In the genomic region with DNA sequence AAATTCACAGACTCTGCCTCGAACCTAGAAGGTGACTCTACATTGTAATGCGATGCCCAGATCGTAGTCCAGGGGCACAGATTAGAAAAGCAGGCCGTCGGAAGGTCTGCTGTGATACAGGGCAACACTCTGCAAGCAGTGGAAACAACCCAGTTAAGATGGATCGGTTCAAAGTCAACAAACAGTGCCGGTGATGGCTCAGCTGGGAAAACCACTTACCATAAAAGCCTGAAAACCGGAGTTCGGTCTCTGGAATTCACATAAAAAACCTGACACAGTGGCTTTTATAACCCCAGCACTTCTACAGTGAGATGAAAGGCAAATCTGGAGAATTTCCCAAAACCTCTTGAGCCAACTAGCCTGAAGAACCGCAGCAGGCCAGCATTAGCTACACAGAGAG, we compare ENCODE assay signal across 28 mouse cellular contexts.
DNase-seq lines count a peak whose midpoint lies in the region; ATAC-seq lines count a peak whose summit lies in the region.
"Had no signal": no experiment of that assay in that cellular context is flagged by ENCODE, and none has a peak within 500 bp of the region (broad histone marks: within the 10 kb centered on the region; RNA-seq: fewer than 3 reads in every experiment).

No protein-coding gene starts in this region.

- WGBS in heart, embryonic 11.5 days (ENCODE audit: insufficient replicate concordance), result 65% methylated on average over 10 of the region's 10 CpGs
- WGBS in neural tube, embryonic 11.5 days, result 48% methylated on average over 10 of the region's 10 CpGs
- WGBS in neural tube, embryonic 15.5 days, result 46% methylated on average over 10 of the region's 10 CpGs
- WGBS in limb, embryonic 13.5 days, result 11% methylated on average over 10 of the region's 10 CpGs

- no peak overlapping the region for H3K4me3 ChIP-seq in heart, embryonic 11.5 days (ENCODE audit: low read depth, low read length)
- no peak overlapping the region for H3K4me3 ChIP-seq in neural tube, embryonic 11.5 days (ENCODE audit: low read depth, low read length)
- no peak overlapping the region for H3K4me3 ChIP-seq in neural tube, embryonic 15.5 days (replicated peaks)
- no peak overlapping the region for H3K4me3 ChIP-seq in limb, embryonic 13.5 days
- H3K4me3 ChIP-seq: embryonic facial prominence, embryonic 15.5 days; forebrain, embryonic 12.5 days; heart, adult 2 months; heart, embryonic 13.5 days; layer of hippocampus, adult 2 months; left cerebral cortex, adult 2 months; midbrain, embryonic 10.5 days; midbrain, embryonic 15.5 days had no signal

- H3K4me2 ChIP-seq in heart, embryonic 11.5 days, result no peak overlapping the region
- H3K4me2 ChIP-seq in neural tube, embryonic 11.5 days (ENCODE audit: low read depth), result no peak overlapping the region
- H3K4me2 ChIP-seq in neural tube, embryonic 15.5 days, result no peak overlapping the region
- H3K4me2 ChIP-seq in limb, embryonic 13.5 days (replicated peaks), result peak overlapping the region; percentile 25
- H3K4me2 ChIP-seq: embryonic facial prominence, embryonic 15.5 days; forebrain, embryonic 12.5 days; heart, embryonic 13.5 days; hindbrain, embryonic 14.5 days; liver, embryonic 11.5 days; midbrain, embryonic 15.5 days had no signal

- H3K9me3 ChIP-seq in heart, embryonic 11.5 days (replicated peaks; ENCODE audit: control insufficient read depth, low read length), result no peaks in the 10 kb centered on the region
- H3K9me3 ChIP-seq in neural tube, embryonic 11.5 days (ENCODE audit: control insufficient read depth, low read length), result no peaks in the 10 kb centered on the region
- H3K9me3 ChIP-seq in neural tube, embryonic 15.5 days (replicated peaks), result no peaks in the 10 kb centered on the region
- H3K9me3 ChIP-seq in limb, embryonic 13.5 days, result no peaks in the 10 kb centered on the region
- H3K9me3 ChIP-seq: embryonic facial prominence, embryonic 15.5 days; forebrain, embryonic 12.5 days; heart, embryonic 13.5 days; midbrain, embryonic 10.5 days; midbrain, embryonic 15.5 days had no signal

- ATAC-seq in heart, embryonic 11.5 days (replicated peaks; ENCODE audit: insufficient number of reproducible peaks, low FRiP score, low TSS enrichment), result no peak
- no peak for ATAC-seq in neural tube, embryonic 11.5 days (ENCODE audit: insufficient read depth, low FRiP score, low TSS enrichment)
- no peak for ATAC-seq in neural tube, embryonic 15.5 days (ENCODE audit: low FRiP score)
- ATAC-seq in limb, embryonic 13.5 days (ENCODE audit: low FRiP score, low read depth), result peak; percentile 86
- ATAC-seq: CD4-positive, CD25-positive, alpha-beta regulatory T cell, adult 4 months; forebrain, postnatal 0 days; intestine, postnatal 0 days; midbrain, embryonic 15.5 days had no signal

- DNase-seq in heart, adult 11 months, result peak; percentile 81
- peak; percentile 25 for DNase-seq in neural tube, embryonic 11.5 days (ENCODE audit: low spot score)
- no peak for DNase-seq in spleen, postnatal 10 days (ENCODE audit: low spot score in 2 of 2)
- DNase-seq in adrenal gland, adult 8-10 months, result no peak
- DNase-seq: adrenal gland, postnatal 25 days; cerebellum, adult 11-12 months; cerebellum, postnatal 10 days; forebrain, postnatal 0 days; gastrocnemius, postnatal 14 days; heart, adult 2 months; heart, postnatal 10 days; kidney, postnatal 25 days; lung, postnatal 10 days; right cerebral cortex, postnatal 4 days had no signal

- no peak overlapping the region for H3K9ac ChIP-seq in heart, embryonic 11.5 days (ENCODE audit: low read depth, low read length)
- H3K9ac ChIP-seq in neural tube, embryonic 11.5 days (ENCODE audit: low read length), result no peak overlapping the region
- H3K9ac ChIP-seq in neural tube, embryonic 15.5 days (replicated peaks), result no peak overlapping the region
- H3K9ac ChIP-seq in limb, embryonic 13.5 days, result no peak overlapping the region
- H3K9ac ChIP-seq: embryonic facial prominence, embryonic 15.5 days; forebrain, embryonic 12.5 days; forebrain, postnatal 0 days; heart, embryonic 13.5 days; hindbrain, embryonic 14.5 days; midbrain, embryonic 15.5 days had no signal

- H3K4me1 ChIP-seq in heart, embryonic 11.5 days (ENCODE audit: control insufficient read depth, insufficient read depth, low read length), result no peaks in the 10 kb centered on the region
- H3K4me1 ChIP-seq in neural tube, embryonic 11.5 days (ENCODE audit: control insufficient read depth, insufficient read depth, low read length), result peaks cover 2% of the 10 kb centered on the region; the same call in 1 of the 2 replicates
- H3K4me1 ChIP-seq in neural tube, embryonic 15.5 days, result no peaks in the 10 kb centered on the region
- H3K4me1 ChIP-seq in limb, embryonic 13.5 days, result peaks cover 27% of the 10 kb centered on the region
- H3K4me1 ChIP-seq: embryonic facial prominence, embryonic 15.5 days; forebrain, embryonic 12.5 days; heart, embryonic 13.5 days; midbrain, embryonic 10.5 days; midbrain, embryonic 15.5 days had no signal

- H3K36me3 ChIP-seq in heart, embryonic 11.5 days (ENCODE audit: control insufficient read depth, insufficient read depth, low read length), result no peaks in the 10 kb centered on the region
- H3K36me3 ChIP-seq in neural tube, embryonic 11.5 days (ENCODE audit: control insufficient read depth, insufficient read depth, low read length), result no peaks in the 10 kb centered on the region
- no peaks in the 10 kb centered on the region for H3K36me3 ChIP-seq in neural tube, embryonic 15.5 days
- no peaks in the 10 kb centered on the region for H3K36me3 ChIP-seq in limb, embryonic 13.5 days
- H3K36me3 ChIP-seq: embryonic facial prominence, embryonic 15.5 days; forebrain, embryonic 12.5 days; heart, embryonic 13.5 days; midbrain, embryonic 10.5 days; midbrain, embryonic 15.5 days had no signal

- H3K27me3 ChIP-seq in heart, embryonic 11.5 days (ENCODE audit: control insufficient read depth, insufficient read depth, low read length), result no peaks in the 10 kb centered on the region
- H3K27me3 ChIP-seq in neural tube, embryonic 11.5 days (ENCODE audit: control insufficient read depth, insufficient read depth, low read length), result no peaks in the 10 kb centered on the region
- no peaks in the 10 kb centered on the region for H3K27me3 ChIP-seq in neural tube, embryonic 15.5 days (replicated peaks)
- H3K27me3 ChIP-seq in limb, embryonic 13.5 days, result no peaks in the 10 kb centered on the region; the same call in 1 of the 2 replicates
- H3K27me3 ChIP-seq: embryonic facial prominence, embryonic 15.5 days; forebrain, embryonic 12.5 days; heart, embryonic 13.5 days; midbrain, embryonic 15.5 days had no signal

- H3K27ac ChIP-seq in heart, embryonic 11.5 days (ENCODE audit: low read depth, low read length), result no peak overlapping the region
- H3K27ac ChIP-seq in neural tube, embryonic 11.5 days (ENCODE audit: low read depth, low read length), result no peak overlapping the region
- no peak overlapping the region for H3K27ac ChIP-seq in neural tube, embryonic 15.5 days (replicated peaks)
- H3K27ac ChIP-seq in limb, embryonic 13.5 days, result peak overlapping the region; percentile 24; the same call in 1 of the 2 replicates
- H3K27ac ChIP-seq: embryonic facial prominence, embryonic 15.5 days; forebrain, embryonic 12.5 days; heart, adult 2 months; heart, embryonic 13.5 days; hindbrain, embryonic 14.5 days; layer of hippocampus, adult 2 months; left cerebral cortex, adult 2 months; midbrain, embryonic 10.5 days; midbrain, embryonic 15.5 days had no signal

Comparison
In these comparisons a context has a peak if more than half of its experiments do, and no peak if none do; other contexts are left out.
1. DNase-seq: peak in heart, adult 11 months (single experiment) and neural tube, embryonic 11.5 days (single experiment); none in spleen, postnatal 10 days (0 of 2) and adrenal gland, adult 8-10 months (single experiment).